Mouse (Mus musculus) frontal cortex, adult (tissue): ENCODE results near the gene Cfap97d1.

Source experiments
- ATAC-seq: cut with Nextera tagmentation; 2 replicates; pipeline ENCODE4 v1.9.2; 2017; ENCODE audit warnings: mild to moderate bottlenecking, moderate library complexity, mixed read lengths; ENCODE audit not compliant: low TSS enrichment

Gene Cfap97d1

DNA sequence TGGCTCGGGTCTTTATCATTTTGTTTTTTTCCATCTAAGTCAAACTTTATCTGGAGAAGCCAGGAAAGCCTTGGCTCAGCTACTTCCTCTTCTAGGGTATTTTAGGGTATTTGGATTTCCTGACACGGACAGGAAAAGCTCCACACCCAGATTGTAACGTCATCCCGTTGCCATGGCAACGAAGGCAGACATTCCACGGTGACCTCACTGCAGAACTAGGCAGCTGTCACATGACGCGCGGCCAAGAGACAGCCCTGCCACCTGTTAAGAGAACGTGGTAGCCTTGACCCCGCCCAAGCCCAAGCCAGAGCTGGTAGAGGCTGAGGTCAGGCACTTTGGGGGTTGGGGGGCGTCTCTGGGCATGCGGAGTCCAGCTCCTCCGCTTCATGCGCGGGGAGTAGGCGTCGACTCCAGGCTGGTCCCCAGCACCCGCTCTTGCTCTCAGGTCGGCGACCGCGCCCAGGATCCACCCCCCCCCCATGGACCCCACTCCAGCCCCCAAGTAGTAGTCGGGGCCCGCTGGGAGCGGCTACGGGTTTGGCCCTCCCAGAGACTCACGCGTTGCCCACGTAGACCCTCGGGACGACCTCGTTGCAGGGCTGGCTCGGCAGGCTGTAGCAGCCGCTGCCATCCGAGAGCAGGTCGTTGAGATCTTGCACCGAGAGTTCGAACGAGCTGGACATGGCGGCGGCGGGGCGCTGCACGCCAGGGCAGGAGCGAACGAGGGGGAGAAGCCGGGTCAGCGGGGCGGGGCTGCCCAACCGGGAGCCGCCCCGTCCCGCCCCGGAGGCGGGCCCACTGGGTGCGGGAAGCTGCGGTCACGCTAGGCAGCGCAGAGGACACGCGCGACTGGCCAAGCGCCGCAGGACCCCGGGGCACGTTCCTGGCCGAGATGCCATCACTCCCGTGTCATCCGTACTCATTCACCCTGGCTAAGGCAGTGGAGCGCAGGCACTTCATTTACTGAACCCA is at the start of gene Cfap97d1:
TSS of gene Cfap97d1 (plus strand) at position 226 of the 972 bp plus-strand sequence.
- peak; percentile 63 for ATAC-seq

DNA sequence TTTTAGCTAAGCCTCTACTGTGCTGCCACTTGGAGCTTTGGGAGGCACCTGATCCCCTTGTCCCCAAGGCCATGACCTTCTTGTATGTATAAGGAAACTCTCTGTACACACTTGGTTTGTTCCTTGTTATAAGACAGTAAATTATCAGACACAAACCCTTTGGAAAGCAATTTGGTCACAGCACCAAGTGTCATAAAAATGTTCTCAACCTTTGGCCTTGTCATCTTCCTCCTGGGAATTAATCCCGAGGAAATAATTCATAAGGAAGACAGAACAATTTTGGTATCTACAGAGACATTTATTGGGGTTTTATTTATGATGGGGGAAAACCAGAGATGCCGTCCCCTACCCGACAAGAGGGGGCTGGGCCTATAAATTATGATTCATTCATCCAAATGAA is 48.3 kb upstream of the Cfap97d1 start:
- no peak for ATAC-seq

DNA sequence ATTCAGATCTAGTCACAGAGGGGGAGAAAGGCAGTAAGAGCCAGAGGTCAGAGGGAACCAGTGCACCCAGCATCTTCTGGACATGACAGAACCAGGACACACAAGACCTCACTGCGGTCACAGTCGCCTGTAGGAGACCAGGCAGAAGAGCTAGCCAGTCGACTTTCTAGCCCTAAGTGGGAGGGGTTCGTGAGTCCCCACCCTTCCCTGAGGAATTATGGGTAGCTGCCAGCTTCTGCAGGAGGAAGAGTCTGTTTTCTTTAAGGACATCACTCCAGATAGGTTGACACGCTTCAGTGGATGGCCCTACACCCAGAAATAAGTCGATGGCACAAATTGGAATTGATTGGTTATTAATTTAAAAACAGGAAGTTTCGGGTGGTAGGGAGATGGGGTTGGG is 47.7 kb upstream of the Cfap97d1 start:
- no peak for ATAC-seq

DNA sequence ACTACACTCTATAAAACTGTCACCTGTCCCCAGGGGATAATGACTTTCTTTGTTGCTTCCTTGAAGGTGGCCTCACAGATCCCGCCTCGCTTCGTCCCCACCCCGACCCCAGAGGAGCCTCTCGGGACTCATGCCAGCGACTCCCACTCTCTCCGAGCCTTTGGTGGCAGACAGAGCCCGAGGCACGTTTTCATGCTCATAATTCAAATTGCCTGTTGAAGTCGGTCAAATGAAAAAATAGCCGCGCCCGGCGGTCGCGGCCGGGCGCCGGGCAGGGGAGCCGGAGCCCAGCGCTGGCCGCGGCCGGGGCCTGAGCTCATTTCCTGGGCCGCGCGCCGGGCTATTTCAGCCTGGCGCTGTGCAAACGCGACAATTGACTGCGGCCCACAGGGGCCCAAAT is 47.0 kb upstream of the Cfap97d1 start:
- no peak for ATAC-seq

DNA sequence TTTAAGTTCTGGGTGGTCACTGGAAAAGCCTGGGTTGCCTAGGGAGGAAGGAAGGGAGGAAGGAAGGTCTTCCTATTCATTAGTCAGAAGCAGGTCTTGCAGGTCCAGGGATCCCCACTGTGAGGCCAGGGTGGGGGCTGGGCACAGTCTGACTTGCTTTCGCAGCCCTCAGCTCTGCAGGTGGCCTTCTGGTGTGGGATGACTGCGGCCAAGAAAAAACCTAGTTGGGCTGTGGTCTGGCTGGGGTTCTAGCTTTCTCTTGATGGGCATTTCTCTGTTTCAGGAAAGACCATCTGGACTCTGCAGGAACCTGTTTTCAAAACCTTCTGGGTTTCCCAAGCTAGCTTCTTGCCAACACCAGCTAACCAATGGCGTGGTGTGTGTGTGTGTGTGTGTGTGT is 41.0 kb upstream of the Cfap97d1 start:
- ATAC-seq, result no peak

DNA sequence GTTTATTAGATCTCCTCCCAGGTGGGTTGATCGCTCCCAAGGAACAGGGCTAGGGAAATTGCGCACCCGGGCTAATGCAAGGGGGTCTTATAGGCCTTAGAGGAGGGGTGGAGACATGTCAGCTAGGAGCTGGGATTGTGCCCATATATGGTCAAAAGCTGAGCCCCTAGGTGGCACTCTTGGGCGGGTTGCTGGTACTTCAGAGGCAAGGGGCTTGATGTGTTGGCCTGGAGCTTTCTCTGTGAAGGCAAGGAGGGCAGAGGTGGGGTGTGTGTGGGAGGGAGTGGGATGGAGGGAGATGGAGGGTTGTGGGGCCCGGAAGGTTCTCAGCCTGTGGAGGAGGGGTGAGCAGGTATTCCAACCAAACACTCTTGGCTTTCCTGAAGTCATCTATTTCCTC is 37.6 kb upstream of the Cfap97d1 start:
- ATAC-seq, result no peak

DNA sequence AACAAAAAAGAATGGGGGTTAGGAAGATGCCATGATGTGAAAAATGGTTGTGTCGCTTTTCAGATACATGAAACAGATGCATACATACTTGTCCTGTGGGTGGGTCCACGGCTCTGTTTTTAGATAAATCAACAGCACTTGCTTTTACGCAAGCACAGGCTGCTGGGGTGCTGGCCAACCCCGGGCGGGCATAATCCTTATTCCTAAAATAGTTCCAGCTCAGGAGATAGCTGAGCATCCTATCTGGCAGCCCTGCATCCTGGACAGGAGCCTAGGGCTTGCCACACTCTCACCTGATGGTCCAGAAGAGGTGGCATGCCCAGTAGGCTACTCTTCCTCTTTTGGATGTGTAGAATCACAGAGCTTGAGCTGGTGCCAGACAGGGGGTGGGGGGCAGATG is 34.1 kb upstream of the Cfap97d1 start:
- no peak for ATAC-seq

DNA sequence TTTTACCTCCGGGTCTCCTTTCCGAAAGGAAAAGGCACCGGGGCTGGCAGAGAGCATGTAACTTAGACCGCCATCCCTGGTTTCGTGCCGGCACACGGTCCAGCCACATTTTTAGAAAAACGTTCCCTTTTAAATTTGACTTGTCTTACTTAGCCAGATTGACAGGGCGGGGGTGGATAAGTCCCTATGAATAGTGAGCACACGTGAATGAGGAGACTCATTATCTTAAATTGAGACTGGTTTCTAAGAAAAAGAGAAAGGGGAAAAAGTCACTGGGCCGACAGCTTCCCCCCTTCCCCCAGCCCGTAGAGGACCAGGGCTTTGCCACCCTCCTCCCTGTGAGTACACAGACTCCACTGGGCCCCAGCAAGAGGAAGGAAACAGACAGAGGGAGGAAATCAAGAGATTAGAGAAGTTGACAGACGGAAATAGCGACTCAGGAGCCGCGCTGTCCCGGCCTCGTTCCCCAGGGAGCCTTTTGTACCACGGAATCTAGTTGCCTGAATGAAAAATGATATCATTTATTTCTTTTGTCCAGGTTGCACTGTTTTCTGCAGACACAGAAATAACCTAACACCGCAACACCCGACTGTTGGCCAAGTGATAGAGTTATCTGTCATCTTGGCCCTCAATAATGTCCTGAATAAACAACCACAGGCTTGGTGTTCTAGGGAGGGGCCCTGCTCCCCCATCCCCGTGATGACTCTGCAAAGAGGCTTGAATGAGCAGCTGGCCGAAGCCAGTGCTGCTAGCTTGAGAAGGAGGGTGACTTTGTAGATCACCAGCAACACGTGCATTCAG is 31.3 kb upstream of the Cfap97d1 start:
- no peak for ATAC-seq

DNA sequence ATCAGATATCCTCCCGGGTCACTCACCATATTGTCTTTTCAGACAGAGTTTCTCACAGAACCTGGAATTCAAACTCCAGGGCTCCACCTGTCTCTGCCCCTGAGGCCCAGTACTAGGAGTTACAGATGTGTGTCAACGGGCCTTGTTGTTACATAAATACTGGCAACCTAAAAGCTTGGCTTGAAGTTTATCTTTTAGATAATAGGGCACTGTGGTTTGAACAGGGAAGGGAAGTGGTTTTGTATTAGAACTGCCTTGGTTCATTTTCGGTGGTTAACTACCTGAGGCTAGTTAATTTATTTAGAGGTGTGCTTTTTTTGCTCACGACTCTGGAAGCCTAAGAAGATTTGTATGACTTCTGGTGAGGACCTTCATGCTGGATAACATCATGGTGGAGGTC is 30.6 kb upstream of the Cfap97d1 start:
- ATAC-seq, result no peak

DNA sequence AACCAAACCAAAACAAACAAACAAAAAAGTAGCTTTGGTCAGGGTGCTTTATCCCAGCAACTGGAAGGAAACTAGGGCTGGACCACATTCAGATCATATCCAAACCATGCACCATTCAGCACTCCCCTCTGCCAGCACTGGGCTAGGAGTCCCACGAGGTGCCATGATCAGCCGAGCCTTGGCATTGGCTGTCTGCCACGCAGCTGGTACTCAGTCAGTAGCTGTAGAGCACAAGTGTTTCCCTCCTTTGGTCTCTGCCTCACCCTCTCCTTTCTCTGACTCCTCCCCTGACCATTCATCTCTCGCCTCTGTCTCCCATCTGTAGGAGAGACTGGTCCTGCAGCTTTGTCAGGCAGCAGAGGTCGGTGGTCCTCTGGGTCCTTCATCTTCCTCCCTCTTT is 26.6 kb upstream of the Cfap97d1 start:
- ATAC-seq, result no peak

DNA sequence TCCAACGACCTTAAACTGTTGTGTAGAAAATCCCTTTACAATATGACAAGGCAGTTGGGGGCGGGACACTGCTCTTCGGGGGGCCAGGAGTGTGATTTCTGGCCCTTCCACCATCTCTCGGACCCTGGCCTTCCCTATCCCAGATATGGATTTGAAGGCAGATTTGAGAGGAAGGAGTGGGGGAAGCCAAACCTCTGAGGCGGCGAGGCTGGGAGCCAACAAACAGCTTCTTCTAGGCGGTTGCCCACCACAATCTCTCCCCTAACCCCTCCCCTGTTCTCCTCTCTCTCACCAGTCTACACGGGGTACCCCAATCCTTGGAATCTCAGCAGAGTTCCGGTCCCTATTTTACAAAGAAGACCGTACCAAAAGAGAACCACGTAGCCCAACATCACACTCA is 21.0 kb upstream of the Cfap97d1 start:
- ATAC-seq, result no peak

DNA sequence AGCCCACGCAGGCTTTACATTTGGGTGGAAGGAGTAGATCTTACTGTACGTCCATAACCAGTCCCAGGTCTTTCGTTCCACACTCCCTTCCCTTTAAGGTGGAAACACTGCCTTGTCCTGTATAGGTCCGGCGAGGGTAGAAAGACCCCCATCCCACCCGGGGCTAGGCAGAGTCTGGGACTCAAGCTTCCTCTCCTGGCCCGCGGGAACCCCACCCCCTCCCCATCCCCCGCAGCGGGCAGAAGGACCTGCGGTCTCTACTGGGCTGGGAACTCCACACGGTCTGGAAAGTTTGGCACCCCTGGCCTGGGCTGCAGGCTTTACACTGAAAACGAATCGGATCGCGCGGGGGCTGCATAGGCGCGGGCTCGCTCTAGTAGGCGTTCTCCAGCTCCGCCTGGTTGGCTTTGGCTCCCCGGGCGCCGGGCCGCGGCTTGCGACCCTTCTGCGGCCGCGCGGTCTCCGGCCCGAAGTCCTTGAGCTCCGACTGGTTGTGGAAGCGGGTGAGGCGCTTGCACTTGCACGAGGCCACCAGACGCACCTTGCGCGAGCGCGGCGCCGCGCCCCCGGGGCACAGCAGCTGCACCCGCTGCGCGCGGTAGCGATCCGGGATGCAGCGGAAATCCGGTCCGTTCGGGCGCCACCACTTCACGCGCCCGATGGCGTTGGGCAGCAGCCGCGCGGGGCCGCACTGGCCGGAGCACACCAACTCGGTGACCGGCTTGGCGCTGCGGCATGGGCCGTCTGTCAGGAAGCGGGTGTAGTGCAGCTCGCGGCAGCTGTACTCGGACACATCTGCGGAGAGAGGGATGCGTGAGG is 20.4 kb upstream of the Cfap97d1 start:
- ATAC-seq, result no peak

DNA sequence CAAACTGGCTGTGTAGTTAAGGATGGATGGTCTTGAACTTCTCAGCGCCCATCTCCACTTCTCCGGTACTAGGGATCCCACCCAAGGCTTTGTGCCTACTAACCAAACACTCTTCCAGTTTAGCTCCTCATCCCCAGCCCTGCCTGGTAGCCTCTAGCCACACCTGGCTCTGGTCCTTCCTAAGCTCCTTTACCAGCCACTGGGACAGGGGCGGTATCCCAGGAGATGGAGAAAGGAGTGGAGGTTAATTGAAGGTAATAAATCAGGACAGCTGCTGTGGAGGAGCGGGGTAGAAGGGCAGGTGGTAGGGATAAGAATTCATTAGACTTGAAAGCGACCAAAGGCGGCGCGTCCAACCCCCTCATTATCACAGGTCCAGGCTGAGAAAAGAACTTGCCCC is 19.4 kb upstream of the Cfap97d1 start:
- no peak for ATAC-seq

DNA sequence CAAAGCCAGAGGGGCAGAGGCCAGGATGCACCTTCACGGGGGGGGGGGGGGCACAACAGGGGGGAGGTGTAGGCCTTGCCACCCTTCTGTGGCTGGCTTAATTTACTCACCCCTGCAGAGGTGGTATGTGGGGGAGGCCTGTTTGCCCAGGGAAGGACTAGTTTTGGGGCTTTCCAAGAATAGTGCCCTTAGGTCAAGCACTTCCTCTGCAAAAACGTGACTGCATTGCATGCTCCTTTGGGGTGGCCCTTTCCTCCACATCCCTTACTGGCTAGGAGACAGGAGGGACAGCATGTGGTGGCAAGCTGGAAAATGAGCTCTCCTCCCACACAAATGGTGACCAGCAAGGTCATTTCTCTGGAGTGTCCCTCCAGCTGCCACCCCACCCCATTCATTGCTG is 18.5 kb upstream of the Cfap97d1 start:
- ATAC-seq, result no peak

DNA sequence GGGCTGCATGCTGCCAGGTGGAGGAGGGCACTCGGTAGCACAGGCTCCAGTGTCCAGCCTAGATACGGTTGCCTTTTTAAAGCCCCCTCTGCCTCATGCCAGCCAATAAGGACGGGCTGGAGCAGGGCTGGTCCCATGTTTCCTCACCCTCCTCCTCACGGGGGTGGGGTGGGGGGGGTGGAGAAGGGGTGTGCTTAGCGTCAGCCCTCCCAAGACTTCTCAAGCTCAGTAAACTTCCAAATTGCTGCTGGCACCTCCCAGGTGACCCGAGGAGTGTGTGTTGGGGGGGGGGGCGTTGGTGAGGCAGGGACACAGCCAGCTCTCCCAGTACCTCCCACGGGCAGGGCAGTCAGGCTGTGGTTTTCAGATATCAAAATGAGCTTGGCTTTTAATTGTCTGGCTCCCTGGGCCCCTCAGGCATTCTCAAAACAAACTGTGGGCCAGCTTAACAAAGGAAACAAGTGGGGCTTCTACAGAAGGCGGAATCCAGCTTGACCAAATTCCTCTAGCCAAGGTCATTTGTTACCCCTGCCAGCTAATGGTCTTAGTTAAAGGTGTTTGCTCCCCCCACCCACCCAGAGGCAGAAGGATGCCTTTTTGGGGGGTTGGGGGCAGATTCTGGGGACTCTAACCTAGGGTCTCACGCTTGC is 17.0 kb upstream of the Cfap97d1 start, which contains the start of gene Sost:
TSS of gene Sost (minus strand) at position 51 of the 650 bp plus-strand sequence.
- no peak for ATAC-seq

DNA sequence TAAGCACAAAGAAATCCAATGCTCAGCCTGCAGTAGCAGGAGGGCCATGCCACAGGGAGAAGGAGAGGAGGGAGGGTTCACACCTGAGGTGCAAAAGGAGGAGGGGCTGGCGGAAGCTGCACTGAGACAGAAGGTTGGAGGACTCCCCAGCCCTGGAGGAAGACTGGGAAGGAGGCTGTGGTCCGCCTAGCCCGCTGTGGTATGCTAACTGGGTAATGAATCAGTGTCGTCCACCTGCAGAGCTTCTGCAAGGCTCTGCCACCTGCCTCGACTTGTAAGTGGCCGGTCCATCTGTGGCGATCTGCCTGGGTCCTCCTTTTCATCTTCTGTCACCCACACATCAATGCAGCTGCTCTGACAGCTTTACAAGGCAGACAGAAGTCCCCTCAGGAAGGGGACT is 15.8 kb upstream of the Cfap97d1 start:
- no peak for ATAC-seq

DNA sequence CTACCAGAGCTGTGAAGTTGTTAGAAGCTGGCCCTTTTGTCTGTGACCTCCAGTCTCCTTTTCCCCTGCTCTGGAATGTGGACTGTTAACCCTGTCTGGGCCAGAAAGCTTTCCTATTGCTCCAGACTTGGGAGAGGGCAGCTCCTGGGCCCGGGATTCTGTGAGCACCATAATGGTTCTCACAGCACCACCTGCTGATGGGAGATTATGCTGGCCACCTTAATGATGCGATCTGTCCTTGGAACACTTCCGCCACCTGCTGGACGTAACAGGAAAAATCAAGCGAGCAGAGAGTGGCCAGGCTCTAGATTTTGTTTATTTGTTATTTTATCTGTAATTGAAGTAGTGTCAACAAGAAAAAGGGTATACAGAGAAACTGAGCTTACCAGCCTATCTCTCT is 15.3 kb upstream of the Cfap97d1 start:
- ATAC-seq, result peak; percentile 70

DNA sequence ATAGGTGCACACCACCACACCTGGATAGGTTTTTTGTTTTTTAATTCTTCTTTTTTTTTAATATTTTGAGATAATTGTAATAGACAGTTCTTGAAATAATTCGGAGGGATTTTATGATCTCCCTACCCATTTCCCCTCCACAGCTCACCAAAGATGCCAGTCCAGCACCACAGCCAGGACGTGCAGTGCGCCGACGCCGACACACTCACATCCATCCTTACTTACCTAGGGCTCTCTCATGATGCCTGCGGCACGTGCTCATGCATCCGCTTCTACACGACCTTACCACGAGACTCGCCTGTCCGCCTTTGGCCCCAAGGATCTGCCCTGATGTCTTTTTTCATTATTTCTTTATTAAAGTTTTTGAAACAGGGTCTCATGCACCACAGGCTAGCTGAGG is 14.2 kb upstream of the Cfap97d1 start:
- no peak for ATAC-seq

DNA sequence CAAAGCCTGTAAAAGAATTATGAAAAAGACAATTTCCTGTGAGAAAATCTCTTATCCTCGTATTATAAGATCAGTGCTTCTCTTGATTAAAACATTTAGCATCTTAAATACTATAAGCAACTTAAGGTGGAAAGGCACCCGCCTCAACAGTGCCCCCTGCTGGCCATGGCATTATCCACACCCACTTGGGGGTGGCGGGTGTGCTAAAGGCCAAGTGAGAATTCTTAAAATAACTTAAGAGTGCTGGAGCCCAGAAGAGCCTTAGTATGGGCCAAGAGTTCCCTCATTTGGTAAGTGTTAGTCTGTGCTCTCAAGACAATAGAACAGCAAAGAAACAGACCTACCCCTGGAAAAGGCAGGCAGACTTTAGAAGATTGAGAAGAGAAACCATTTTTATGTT is 12.7 kb upstream of the Cfap97d1 start:
- no peak for ATAC-seq

DNA sequence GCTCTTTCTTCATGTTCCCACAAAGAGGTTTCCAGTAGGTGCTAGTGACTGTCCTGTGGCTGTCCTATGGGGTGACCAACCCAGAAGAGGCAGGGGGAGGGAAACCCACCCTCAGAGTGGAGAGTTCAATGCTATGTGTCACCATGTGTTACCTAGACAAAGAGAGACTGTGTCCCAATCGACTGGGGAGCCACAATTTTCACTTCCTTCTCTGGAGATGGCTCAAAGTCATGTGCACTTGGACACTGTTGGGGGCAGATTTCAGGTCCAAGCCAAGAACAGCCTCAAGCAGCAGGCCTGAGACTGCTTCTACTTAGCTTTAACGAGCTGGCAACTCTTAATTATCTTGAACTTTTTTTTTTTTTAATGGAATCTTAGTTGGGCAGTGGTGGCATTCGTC is 12.0 kb upstream of the Cfap97d1 start:
- ATAC-seq, result no peak

DNA sequence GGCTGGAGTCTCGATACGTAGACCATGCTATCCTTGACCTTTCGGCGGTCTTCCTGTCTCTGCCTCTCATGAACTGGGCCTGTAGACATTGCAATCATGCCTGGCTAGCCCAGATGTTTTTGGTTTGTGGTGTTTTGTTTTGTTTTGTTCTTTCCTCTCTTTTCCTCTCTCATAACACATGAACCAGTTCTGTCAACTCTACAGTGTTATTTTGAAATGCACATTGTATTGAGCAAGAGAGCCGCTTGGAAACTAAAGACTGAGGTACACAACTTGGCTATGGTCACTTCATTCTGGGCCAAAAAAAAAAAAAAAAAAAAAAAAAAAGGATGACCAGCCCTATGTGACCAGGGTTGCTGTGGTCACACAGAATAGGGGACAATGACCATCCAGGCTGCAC is 11.4 kb upstream of the Cfap97d1 start:
- ATAC-seq, result no peak

DNA sequence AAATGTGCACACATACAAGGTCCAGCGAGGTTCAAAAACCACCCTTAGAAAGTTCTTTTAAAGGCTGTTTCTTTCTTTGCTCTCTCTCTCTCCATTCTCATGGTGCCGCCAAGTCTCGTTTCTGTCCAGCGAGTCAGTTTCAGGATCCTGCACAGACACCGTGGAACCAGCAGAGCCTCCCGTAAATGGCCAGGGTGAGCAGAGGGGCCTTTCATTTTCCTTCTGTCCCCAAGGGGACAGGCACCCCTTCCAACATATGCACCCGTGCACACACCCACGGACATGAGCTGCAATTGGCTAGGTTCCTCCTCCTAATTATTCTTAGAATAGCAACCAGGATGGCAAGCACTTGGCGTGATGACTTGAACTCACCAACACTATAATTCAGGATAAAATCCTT is 10.6 kb upstream of the Cfap97d1 start:
- no peak for ATAC-seq
